Mouse (Mus musculus) C2C12 (cell line): ENCODE measurements around the gene Tgfbrap1. TPM values are rescaled to one million over a fixed set of nuclear protein-coding genes. Genes with fewer than 3 reads are reported as not detected.

Source experiments
- H3K27me3 ChIP-seq: one replicate; pipeline ENCODE4 v1.6.1; 2011; ENCODE audit not compliant: control insufficient read depth, insufficient read depth, insufficient read length
- H3K36me3 ChIP-seq: one replicate; pipeline ENCODE4 v1.6.1; 2011; ENCODE audit not compliant: control insufficient read depth, insufficient read depth
- H3K4me3 ChIP-seq: one replicate; pipeline ENCODE4 v1.5.1; 2011; ENCODE audit warnings: mild to moderate bottlenecking, control low read depth; ENCODE audit not compliant: poor library complexity, insufficient read depth, severe bottlenecking
- H3K79me2 ChIP-seq: one replicate; pipeline ENCODE4 v1.6.1; 2011; ENCODE audit not compliant: control insufficient read depth, insufficient read depth
- H3K79me3 ChIP-seq: one replicate; pipeline ENCODE4 v1.6.1; 2011; ENCODE audit warnings: low read depth, control low read depth
- H3ac ChIP-seq: one replicate; pipeline ENCODE3; 2011; ENCODE audit warnings: low read depth; ENCODE audit not compliant: control insufficient read depth, insufficient read length
- CEBPB ChIP-seq: IDR thresholded peaks from one replicate; pipeline ENCODE4 v1.6.1; 2011; ENCODE audit warnings: low read depth, mild to moderate bottlenecking, control low read depth, moderate library complexity
- CTCF ChIP-seq: IDR thresholded peaks from one replicate; pipeline ENCODE4 v1.5.1; 2011; ENCODE audit not compliant: control insufficient read depth, insufficient read depth, insufficient read length
- FOSL1 ChIP-seq: IDR thresholded peaks from one replicate; pipeline ENCODE4 v1.8.0; 2011; ENCODE audit warnings: mild to moderate bottlenecking, low read length; ENCODE audit not compliant: poor library complexity, insufficient read depth, severe bottlenecking
- MAX ChIP-seq: IDR thresholded peaks from one replicate; pipeline ENCODE4 v1.6.1; 2011; ENCODE audit warnings: mild to moderate bottlenecking, control low read depth
- MYOD1 ChIP-seq: IDR thresholded peaks from one replicate; pipeline ENCODE4 v1.6.1; 2011; ENCODE audit warnings: low read depth; ENCODE audit not compliant: control insufficient read depth, insufficient read length
- MYOG ChIP-seq: IDR thresholded peaks from one replicate; pipeline ENCODE4 v1.6.1; 2011; ENCODE audit not compliant: control insufficient read depth, insufficient read length; ENCODE audit errors: extremely low read depth
- USF1 ChIP-seq: IDR thresholded peaks from one replicate; pipeline ENCODE4 v1.6.1; 2011; ENCODE audit warnings: low read depth, mild to moderate bottlenecking, control low read depth, moderate library complexity
- polyA plus RNA-seq: library from polyadenylated mRNA; unstranded; fragments of >200 nt; fragmentation: generic; extraction: Trizol; gene quantifications from one replicate; pipeline ENCODE4 v1.2.1, GENCODE M21; 2012; ENCODE audit warnings: missing spikeins

Tgfbrap1 gene
- polyA plus RNA-seq, 1 experiment = 9.5 TPM

- Histone ChIP-seq H3K79me3 (no peaks in the 10 kb centered on the region), H3K27me3 (no peaks in the 10 kb centered on the region), H3ac (no peak overlapping the region), H3K4me3 (no peak overlapping the region), H3K79me2 (no peaks in the 10 kb centered on the region), H3K36me3 (peaks cover 20% of the 10 kb centered on the region)
- no peak for TF ChIP-seq USF1
- peak; percentile 52 for TF ChIP-seq CTCF
Observed at GRCm38 (mm10) chr1:43065615-43066310, 32.7 kb downstream of the Tgfbrap1 start.

- Histone ChIP-seq H3K36me3 (peaks cover 41% of the 10 kb centered on the region), H3K27me3 (no peaks in the 10 kb centered on the region), H3K4me3 (no peak overlapping the region), H3ac (no peak overlapping the region), H3K79me3 (no peaks in the 10 kb centered on the region), H3K79me2 (no peaks in the 10 kb centered on the region)
- TF ChIP-seq MYOD1 (no peak), CEBPB (no peak), MAX (no peak), USF1 (no peak), CTCF (no peak), FOSL1 (no peak), MYOG (no peak)
Observed at GRCm38 (mm10) chr1:43051903-43052302, 46.5 kb downstream of the Tgfbrap1 start.

- Histone ChIP-seq H3K27me3 (peaks cover 11% of the 10 kb centered on the region), H3K4me3 (no peak overlapping the region), H3K79me3 (no peaks in the 10 kb centered on the region), H3K36me3 (peaks cover 16% of the 10 kb centered on the region), H3K79me2 (no peaks in the 10 kb centered on the region), H3ac (no peak overlapping the region)
- TF ChIP-seq FOSL1 (no peak), MYOD1 (no peak), MYOG (no peak), MAX (no peak), CEBPB (no peak), USF1 (no peak), CTCF (no peak)
Observed at GRCm38 (mm10) chr1:43047811-43048210, 50.6 kb downstream of the Tgfbrap1 start.

GRCm38 (mm10) chr1:43046990-43047389 lies 51.4 kb downstream of the Tgfbrap1 start:
- Histone ChIP-seq H3K79me2 (no peaks in the 10 kb centered on the region), H3ac (no peak overlapping the region), H3K79me3 (no peaks in the 10 kb centered on the region), H3K27me3 (peaks cover 11% of the 10 kb centered on the region), H3K36me3 (peaks cover 12% of the 10 kb centered on the region), H3K4me3 (no peak overlapping the region)
- no peak for TF ChIP-seq USF1
- TF ChIP-seq MYOD1 = no peak
- TF ChIP-seq MYOG = no peak
- no peak for TF ChIP-seq MAX
- TF ChIP-seq CTCF = no peak
- TF ChIP-seq FOSL1 = no peak
- no peak for TF ChIP-seq CEBPB

GRCm38 (mm10) chr1:43045204-43045982 lies 53.0 kb downstream of the Tgfbrap1 start:
- no peak overlapping the region for H3ac ChIP-seq
- peaks cover 19% of the 10 kb centered on the region for H3K27me3 ChIP-seq
- no peak overlapping the region for H3K4me3 ChIP-seq
- peaks cover 11% of the 10 kb centered on the region for H3K36me3 ChIP-seq
- TF ChIP-seq FOSL1 (no peak), CTCF (no peak), CEBPB (no peak), USF1 (no peak), MAX (no peak), MYOD1 (no peak), MYOG (no peak)
- no peaks in the 10 kb centered on the region for H3K79me2 ChIP-seq
- no peaks in the 10 kb centered on the region for H3K79me3 ChIP-seq
